Mouse (Mus musculus) hindbrain, embryonic 16.5 days (tissue): Measurements from ENCODE around the gene Olfr198. TPM values are rescaled to one million over a fixed set of nuclear protein-coding genes. Genes with fewer than 3 reads are reported as not detected.
"Not testable (repeated sequence)": the region's sequence is repeated elsewhere in the genome, so short reads cannot be mapped to it uniquely, and the experiment has no call there.

ENCODE experiments used
- ATAC-seq: fragments of 200-750 bp; cut with Nextera tagmentation; 2 replicates; pipeline ENCODE4 v1.8.0; 2017; ENCODE audit warnings: moderate TSS enrichment, moderate library complexity
- H3K27ac ChIP-seq: fragments of 300-500 bp; sonication (generic); 2 replicates; pipeline ENCODE4 v1.5.1; 2014; ENCODE audit warnings: low read depth, mild to moderate bottlenecking, control low read depth, low read length, moderate library complexity
- H3K27me3 ChIP-seq: fragments of 300-500 bp; sonication (generic); replicated peaks from 2 replicates; pipeline ENCODE4 v1.6.1; 2014; ENCODE audit warnings: low read length; ENCODE audit not compliant: control insufficient read depth, insufficient read depth
- H3K36me3 ChIP-seq: fragments of 300-500 bp; sonication (generic); 2 replicates; pipeline ENCODE4 v1.6.1; 2014; ENCODE audit warnings: mild to moderate bottlenecking, low read length, moderate library complexity, mixed read lengths; ENCODE audit not compliant: control insufficient read depth, insufficient read depth
- H3K4me1 ChIP-seq: fragments of 300-500 bp; sonication (generic); 2 replicates; pipeline ENCODE4 v1.6.1; 2014; ENCODE audit warnings: low read depth, low read length; ENCODE audit not compliant: control insufficient read depth, insufficient read depth
- H3K4me2 ChIP-seq: fragments of 300-500 bp; sonication (generic); 2 replicates; pipeline ENCODE4 v1.6.1; 2014; ENCODE audit warnings: mild to moderate bottlenecking, low read length, control low read depth, moderate library complexity
- H3K4me3 ChIP-seq: fragments of 300-500 bp; sonication (generic); 2 replicates; pipeline ENCODE4 v1.5.1; 2014; ENCODE audit warnings: mild to moderate bottlenecking, low read length, control low read depth, moderate library complexity
- H3K9ac ChIP-seq: fragments of 300-500 bp; sonication (generic); 2 replicates; pipeline ENCODE4 v1.6.1; 2014; ENCODE audit warnings: low read depth, mild to moderate bottlenecking, control low read depth, low read length, moderate library complexity
- H3K9me3 ChIP-seq: fragments of 300-500 bp; sonication (generic); 2 replicates; pipeline ENCODE4 v1.6.1; 2014; ENCODE audit warnings: mild to moderate bottlenecking, low read length, moderate library complexity; ENCODE audit not compliant: control insufficient read depth
- WGBS: fragments of 180-500 bp; shearing (Covaris S2); extraction: QIAGEN DNeasy Blood & Tissue Kit; methylation state at CpG from one replicate; pipeline ENCODE4 v1.1.7; 2014; 5-methylcytosine and 5-hydroxymethylcytosine counted together
- polyA plus RNA-seq: library from polyadenylated mRNA; unstranded; fragments of >200 nt; fragmentation: Nextera tagmentation; extraction: Ambion mirVana; gene quantifications from 2 replicates; pipeline ENCODE4 v1.2.1, GENCODE M21; 2015

Olfr198 gene
- polyA plus RNA-seq, result not detected in 2 replicates

DNA sequence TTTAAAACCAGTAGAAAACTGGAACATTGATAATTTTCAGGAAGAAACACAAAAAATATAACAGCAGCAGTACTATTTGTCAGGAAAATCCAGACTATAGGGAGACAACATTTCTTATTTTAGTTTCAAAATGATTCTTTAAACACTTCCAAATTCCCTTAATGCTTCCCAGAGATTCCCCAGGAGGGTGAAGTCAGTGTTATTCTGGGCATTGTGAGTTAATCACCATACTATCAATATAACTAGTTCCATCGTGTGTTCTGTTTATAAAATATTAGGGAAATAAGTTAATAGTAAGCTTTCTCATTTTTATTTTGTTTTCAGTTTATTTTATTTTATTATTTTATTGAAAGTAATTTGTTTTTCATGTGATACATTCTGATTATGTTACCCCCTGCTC lies at the start of gene Olfr198:
Gene Olfr198, minus strand, starts transcription at position 101 of the 400 bp plus-strand sequence.
- H3K27ac ChIP-seq, H3K9ac ChIP-seq, H3K4me1 ChIP-seq, H3K36me3 ChIP-seq, H3K9me3 ChIP-seq, H3K4me2 ChIP-seq, H3K4me3 ChIP-seq, ATAC-seq, H3K27me3 ChIP-seq: not testable (repeated sequence)
- WGBS, result 73% methylated on average over 1 of the region's 1 CpGs

DNA sequence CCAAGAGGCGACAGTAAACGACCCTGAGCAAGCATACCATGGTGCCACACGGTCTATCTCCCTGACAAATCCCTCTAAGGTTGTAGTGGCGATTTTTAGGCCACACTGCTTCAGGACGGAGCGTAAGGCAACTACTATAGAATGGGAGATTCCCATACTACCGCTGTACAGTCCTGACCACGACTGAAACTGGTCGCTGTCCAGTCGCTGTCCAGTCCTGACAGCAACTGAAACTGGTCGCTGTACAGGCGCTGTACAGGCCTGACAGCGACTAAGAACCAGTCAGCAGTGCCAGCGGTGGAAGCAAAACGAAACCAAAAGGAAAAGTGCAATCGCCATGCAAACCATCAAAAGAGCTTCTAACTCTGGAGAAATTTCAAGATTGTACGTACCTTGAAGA lies 46.4 kb upstream of the Olfr198 start:
- H3K9ac ChIP-seq, result no peak overlapping the region
- no peaks in the 10 kb centered on the region for H3K36me3 ChIP-seq
- no peak for ATAC-seq
- no peaks in the 10 kb centered on the region for H3K4me1 ChIP-seq
- H3K27ac ChIP-seq, result no peak overlapping the region
- 91% methylated on average over 17 of the region's 17 CpGs for WGBS
- peaks cover 4% of the 10 kb centered on the region; the same call in 1 of the 2 replicates for H3K9me3 ChIP-seq
- no peak overlapping the region for H3K4me2 ChIP-seq
- H3K27me3 ChIP-seq, result no peaks in the 10 kb centered on the region
- no peak overlapping the region for H3K4me3 ChIP-seq

DNA sequence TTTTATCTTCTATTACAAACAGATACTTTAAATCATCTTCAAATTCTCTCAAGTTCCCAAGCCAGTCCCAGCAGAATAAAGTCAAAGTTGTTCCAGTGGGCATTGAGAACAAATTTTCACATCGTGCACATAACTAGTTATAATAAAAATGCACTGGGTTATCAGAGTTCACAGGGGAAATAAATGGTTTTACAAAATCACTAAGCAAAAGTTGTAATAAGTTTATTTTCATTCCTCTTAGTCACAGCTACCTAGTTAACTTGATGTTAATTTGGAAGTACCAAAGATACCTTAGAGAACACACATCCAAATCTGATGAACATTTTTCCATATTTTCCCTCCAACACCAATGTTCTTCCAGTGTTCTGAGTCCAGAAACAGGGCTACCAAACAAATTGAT lies 16.3 kb upstream of the Olfr198 start, which contains the start of gene Olfr199:
Gene Olfr199, minus strand, starts transcription at position 101 of the 400 bp plus-strand sequence.
- H3K4me2 ChIP-seq, ATAC-seq, H3K27me3 ChIP-seq, H3K9ac ChIP-seq, H3K27ac ChIP-seq, H3K36me3 ChIP-seq, H3K4me3 ChIP-seq, H3K9me3 ChIP-seq, H3K4me1 ChIP-seq: not testable (repeated sequence)
- WGBS, result 81% methylated on average over 1 of the region's 1 CpGs

DNA sequence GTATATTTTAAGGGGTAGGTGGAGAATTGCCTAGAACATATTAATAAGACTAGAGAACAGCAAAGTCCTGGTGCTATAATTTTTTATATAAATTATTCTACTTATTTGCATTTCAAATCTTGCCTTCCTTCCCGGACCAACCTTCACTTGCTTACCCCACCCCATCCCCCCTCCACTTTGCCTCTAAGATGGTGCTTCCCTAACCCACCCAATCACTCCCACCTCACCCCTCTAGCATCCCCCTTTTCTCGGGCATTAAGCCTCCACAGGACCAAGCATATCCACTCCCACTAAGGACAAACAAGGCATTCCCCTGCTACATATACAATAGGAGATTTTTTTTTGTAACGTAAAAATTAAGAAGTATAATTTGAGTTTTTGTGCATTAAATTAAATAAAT lies 14.5 kb upstream of the Olfr198 start:
- not testable (repeated sequence) for H3K9me3 ChIP-seq, H3K4me3 ChIP-seq, ATAC-seq, H3K4me1 ChIP-seq, H3K27ac ChIP-seq, H3K4me2 ChIP-seq, H3K27me3 ChIP-seq, H3K36me3 ChIP-seq, H3K9ac ChIP-seq
- 84% methylated on average over 3 of the region's 3 CpGs for WGBS

DNA sequence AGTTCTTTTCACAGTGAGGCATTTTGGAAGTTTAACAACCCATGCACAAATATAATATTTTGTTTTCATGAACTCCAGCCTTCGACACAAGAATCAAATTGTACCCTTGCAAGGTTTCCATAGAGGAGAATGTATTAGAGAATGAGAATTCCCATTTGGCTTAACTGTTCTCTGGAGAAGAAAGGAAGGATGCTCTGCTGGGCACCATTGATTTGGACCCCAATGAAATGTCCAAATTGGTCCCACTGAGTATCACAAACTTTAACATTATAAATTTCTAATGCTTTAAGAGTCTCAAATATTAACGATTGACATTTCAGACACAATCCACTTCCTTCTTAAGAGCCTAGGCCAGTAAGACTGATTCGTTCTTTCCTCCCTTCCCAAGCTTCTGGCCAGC lies 33.0 kb downstream of the Olfr198 start, which contains the start of gene Olfr196:
Gene Olfr196, minus strand, starts transcription at position 101 of the 400 bp plus-strand sequence.
- Histone ChIP-seq H3K4me1 (no peaks in the 10 kb centered on the region), H3K4me3 (no peak within 1 kb of the TSS), H3K36me3 (no peaks in the 10 kb centered on the region), H3K9me3 (no peaks in the 10 kb centered on the region), H3K4me2 (no peak within 1 kb of the TSS), H3K27ac (no peak within 1 kb of the TSS), H3K27me3 (no peaks in the 10 kb centered on the region), H3K9ac (no peak within 1 kb of the TSS)
- 85% methylated on average over 3 of the region's 3 CpGs for WGBS
- ATAC-seq, result no peak

DNA sequence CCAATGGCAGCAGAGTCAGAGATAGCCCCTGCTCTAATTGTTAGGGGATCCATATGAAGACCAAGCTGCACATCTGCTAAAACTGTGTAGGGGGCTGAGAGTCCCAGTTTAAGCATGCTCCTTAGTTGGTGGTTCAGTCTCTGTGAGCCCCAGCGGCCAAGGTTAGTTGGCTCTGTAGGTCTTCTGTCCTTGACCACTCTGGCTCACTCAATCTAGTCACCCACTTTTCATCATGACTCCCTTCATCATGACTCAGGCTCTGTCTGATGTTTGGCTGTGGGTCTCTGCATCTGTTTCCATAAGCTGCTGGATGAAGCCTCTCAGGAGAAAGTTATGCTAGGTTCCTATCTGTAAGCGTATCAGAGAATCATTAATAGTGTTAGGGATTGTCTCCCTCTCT lies 51.3 kb downstream of the Olfr198 start:
- no peak for ATAC-seq
- H3K4me3 ChIP-seq, result no peak overlapping the region
- H3K9ac ChIP-seq, result no peak overlapping the region
- H3K27me3 ChIP-seq, result no peaks in the 10 kb centered on the region
- 93% methylated on average over 2 of the region's 2 CpGs for WGBS
- no peak overlapping the region for H3K27ac ChIP-seq
- H3K4me1 ChIP-seq, result no peaks in the 10 kb centered on the region
- no peak overlapping the region for H3K4me2 ChIP-seq
- H3K9me3 ChIP-seq, result no peaks in the 10 kb centered on the region
- no peaks in the 10 kb centered on the region for H3K36me3 ChIP-seq

Other genes starting within 250 kb of the Olfr198 start
- gene Olfr183, start 208.2 kb downstream of the Olfr198 start, polyA plus RNA-seq, result not detected in 2 replicates
- gene Olfr186, start 173.2 kb downstream of the Olfr198 start, polyA plus RNA-seq, result not detected in 2 replicates
- not detected in 2 replicates for gene Olfr187, start 163.8 kb downstream of the Olfr198 start, polyA plus RNA-seq
- gene Olfr190, start 125.5 kb downstream of the Olfr198 start, polyA plus RNA-seq, result not detected in 2 replicates
- gene Olfr191, start 113.7 kb downstream of the Olfr198 start, polyA plus RNA-seq, result not detected in 2 replicates
- gene Olfr193, start 91.7 kb downstream of the Olfr198 start, polyA plus RNA-seq, result not detected in 2 replicates
- gene Olfr194, start 82.5 kb downstream of the Olfr198 start, polyA plus RNA-seq, result not detected in 2 replicates
- not detected in 2 replicates for gene Olfr195, start 56.5 kb downstream of the Olfr198 start, polyA plus RNA-seq
- not detected in 2 replicates for gene Olfr196, start 33.1 kb downstream of the Olfr198 start, polyA plus RNA-seq
- not detected in 2 replicates for gene Olfr199, start 16.2 kb upstream of the Olfr198 start, polyA plus RNA-seq
- gene Olfr201, start 69.1 kb upstream of the Olfr198 start, polyA plus RNA-seq, result not detected in 2 replicates
- not detected in 2 replicates for gene Olfr202, start 83.3 kb upstream of the Olfr198 start, polyA plus RNA-seq
- not detected in 2 replicates for gene Olfr203, start 95.3 kb upstream of the Olfr198 start, polyA plus RNA-seq
- not detected in 2 replicates for gene Olfr204, start 114.7 kb upstream of the Olfr198 start, polyA plus RNA-seq
- not detected in 2 replicates for gene Olfr205, start 127.6 kb upstream of the Olfr198 start, polyA plus RNA-seq
- gene Olfr206, start 145.7 kb upstream of the Olfr198 start, polyA plus RNA-seq, result not detected in 2 replicates
- gene Olfr209, start 160.5 kb upstream of the Olfr198 start, polyA plus RNA-seq, result not detected in 2 replicates
- gene Gabrr3, start 203.8 kb upstream of the Olfr198 start, polyA plus RNA-seq, result not detected in 2 replicates